Mouse (Mus musculus) neural tube, embryonic 12.5 days (tissue): Measurements from ENCODE around the gene Anxa8. TPM values are rescaled to one million over a fixed set of nuclear protein-coding genes. Genes with fewer than 3 reads are reported as not detected.
A peak's percentile ranks its signal among the peaks of the same experiment; 100 is the strongest.

Experiments
- ATAC-seq: fragments of 200-750 bp; cut with Nextera tagmentation; 2 replicates; pipeline ENCODE4 v1.8.0; 2017; ENCODE audit warnings: low read depth, mild to moderate bottlenecking, moderate TSS enrichment, moderate library complexity; ENCODE audit not compliant: low FRiP score
- H3K27ac ChIP-seq: fragments of 300-500 bp; sonication (generic); 2 replicates; pipeline ENCODE4 v1.5.1; 2016
- H3K27me3 ChIP-seq: fragments of 300-500 bp; sonication (generic); replicated peaks from 2 replicates; pipeline ENCODE4 v1.6.1; 2016; ENCODE audit warnings: mild to moderate bottlenecking
- H3K36me3 ChIP-seq: fragments of 300-500 bp; sonication (generic); 2 replicates; pipeline ENCODE4 v1.6.1; 2016; ENCODE audit warnings: mild to moderate bottlenecking
- H3K4me1 ChIP-seq: fragments of 300-500 bp; sonication (generic); 2 replicates; pipeline ENCODE4 v1.6.1; 2016
- H3K4me2 ChIP-seq: fragments of 300-500 bp; sonication (generic); replicated peaks from 2 replicates; pipeline ENCODE4 v1.6.1; 2016; ENCODE audit warnings: mild to moderate bottlenecking
- H3K4me3 ChIP-seq: fragments of 300-500 bp; sonication (generic); 2 replicates; pipeline ENCODE4 v1.5.1; 2016
- H3K9ac ChIP-seq: fragments of 300-500 bp; sonication (generic); 2 replicates; pipeline ENCODE4 v1.6.1; 2016; ENCODE audit warnings: mild to moderate bottlenecking
- H3K9me3 ChIP-seq: fragments of 300-500 bp; sonication (generic); 2 replicates; pipeline ENCODE4 v1.6.1; 2016; ENCODE audit warnings: mild to moderate bottlenecking
- WGBS: fragments of 180-500 bp; shearing (Covaris S2); methylation state at CpG from one replicate; pipeline ENCODE4 v1.1.7; 2016; 5-methylcytosine and 5-hydroxymethylcytosine counted together
- polyA plus RNA-seq: library from polyadenylated mRNA; unstranded; fragments of >200 nt; fragmentation: Nextera tagmentation; extraction: Ambion mirVana; gene quantifications from 2 replicates; pipeline ENCODE4 v1.2.1, GENCODE M21; 2016

Gene Anxa8
- polyA plus RNA-seq = 0.49 and 0.92 TPM in 2 replicates

- H3K9me3 ChIP-seq = no peaks in the 10 kb centered on the region
- WGBS = 70% methylated on average over 4 of the region's 4 CpGs
- H3K9ac ChIP-seq = no peak within 1 kb of the TSS
- H3K4me2 ChIP-seq = no peak within 1 kb of the TSS
- H3K27ac ChIP-seq = no peak within 1 kb of the TSS
- no peak within 1 kb of the TSS for H3K4me3 ChIP-seq
- ATAC-seq = no peak
- no peaks in the 10 kb centered on the region for H3K4me1 ChIP-seq
- H3K36me3 ChIP-seq = no peaks in the 10 kb centered on the region
- H3K27me3 ChIP-seq = no peaks in the 10 kb centered on the region
These were observed at the start of gene Anxa8 for GRCm38 (mm10) chr14:34085731-34086130. Anxa8 (plus strand) TSS chr14:34085981.

GRCm38 (mm10) chr14:34041241-34041640, 44.5 kb upstream of the Anxa8 start:
- Histone ChIP-seq H3K4me1 (no peaks in the 10 kb centered on the region), H3K27me3 (no peaks in the 10 kb centered on the region), H3K4me2 (no peak overlapping the region), H3K4me3 (no peak overlapping the region), H3K9me3 (no peaks in the 10 kb centered on the region), H3K27ac (no peak overlapping the region), H3K36me3 (no peaks in the 10 kb centered on the region), H3K9ac (no peak overlapping the region)
- no peak for ATAC-seq
- 87% methylated on average over 4 of the region's 4 CpGs for WGBS

- no peak overlapping the region for H3K27ac ChIP-seq
- no peak overlapping the region for H3K4me3 ChIP-seq
- H3K9ac ChIP-seq = no peak overlapping the region
- no peak overlapping the region for H3K4me2 ChIP-seq
- no peaks in the 10 kb centered on the region for H3K4me1 ChIP-seq
- no peaks in the 10 kb centered on the region for H3K36me3 ChIP-seq
- no peaks in the 10 kb centered on the region for H3K27me3 ChIP-seq
- H3K9me3 ChIP-seq = no peaks in the 10 kb centered on the region
- no peak for ATAC-seq
- 79% methylated on average over 3 of the region's 3 CpGs for WGBS
These were observed 42.4 kb upstream of the Anxa8 start for GRCm38 (mm10) chr14:34043341-34043740.

GRCm38 (mm10) chr14:34050101-34050779, 35.5 kb upstream of the Anxa8 start:
- no peaks in the 10 kb centered on the region for H3K36me3 ChIP-seq
- H3K4me2 ChIP-seq = no peak overlapping the region
- no peak overlapping the region for H3K9ac ChIP-seq
- H3K27me3 ChIP-seq = no peaks in the 10 kb centered on the region
- no peaks in the 10 kb centered on the region for H3K9me3 ChIP-seq
- no peaks in the 10 kb centered on the region for H3K4me1 ChIP-seq
- no peak for ATAC-seq
- H3K4me3 ChIP-seq = no peak overlapping the region
- 76% methylated on average over 5 of the region's 5 CpGs for WGBS
- H3K27ac ChIP-seq = no peak overlapping the region

GRCm38 (mm10) chr14:34052516-34052915, 33.3 kb upstream of the Anxa8 start, which contains the start of gene Antxrl:
Antxrl (plus strand) TSS chr14:34052707.
- H3K9ac ChIP-seq = no peak within 1 kb of the TSS
- no peaks in the 10 kb centered on the region for H3K27me3 ChIP-seq
- H3K9me3 ChIP-seq = no peaks in the 10 kb centered on the region
- no peaks in the 10 kb centered on the region for H3K36me3 ChIP-seq
- 88% methylated on average over 6 of the region's 6 CpGs for WGBS
- no peak within 1 kb of the TSS for H3K4me2 ChIP-seq
- H3K27ac ChIP-seq = no peak within 1 kb of the TSS
- no peak for ATAC-seq
- no peaks in the 10 kb centered on the region for H3K4me1 ChIP-seq
- no peak within 1 kb of the TSS for H3K4me3 ChIP-seq

GRCm38 (mm10) chr14:34071665-34072064, 14.1 kb upstream of the Anxa8 start:
- no peak overlapping the region for H3K27ac ChIP-seq
- H3K9me3 ChIP-seq = no peaks in the 10 kb centered on the region
- ATAC-seq = no peak
- H3K4me1 ChIP-seq = no peaks in the 10 kb centered on the region
- no peak overlapping the region for H3K4me2 ChIP-seq
- WGBS = 68% methylated on average over 6 of the region's 6 CpGs
- no peak overlapping the region for H3K4me3 ChIP-seq
- H3K9ac ChIP-seq = no peak overlapping the region
- no peaks in the 10 kb centered on the region for H3K36me3 ChIP-seq
- H3K27me3 ChIP-seq = no peaks in the 10 kb centered on the region

- no peaks in the 10 kb centered on the region for H3K27me3 ChIP-seq
These were observed 10.4 kb upstream of the Anxa8 start for GRCm38 (mm10) chr14:34075346-34075745.

GRCm38 (mm10) chr14:34077222-34077621, 8.6 kb upstream of the Anxa8 start:
- H3K4me2 ChIP-seq = no peak overlapping the region
- no peak overlapping the region for H3K27ac ChIP-seq
- H3K9ac ChIP-seq = no peak overlapping the region
- H3K4me1 ChIP-seq = no peaks in the 10 kb centered on the region
- H3K27me3 ChIP-seq = no peaks in the 10 kb centered on the region
- WGBS = 59% methylated on average over 5 of the region's 5 CpGs
- no peak for ATAC-seq
- no peaks in the 10 kb centered on the region for H3K9me3 ChIP-seq
- no peak overlapping the region for H3K4me3 ChIP-seq
- no peaks in the 10 kb centered on the region for H3K36me3 ChIP-seq

More at GRCm38 (mm10) chr14:34075346-34075745, 10.4 kb upstream of the Anxa8 start:
- Histone ChIP-seq H3K9ac (no peak overlapping the region), H3K4me3 (no peak overlapping the region), H3K27ac (no peak overlapping the region), H3K9me3 (no peaks in the 10 kb centered on the region), H3K4me1 (no peaks in the 10 kb centered on the region), H3K4me2 (no peak overlapping the region), H3K36me3 (no peaks in the 10 kb centered on the region)
- no peak for ATAC-seq
- 34% methylated on average over 4 of the region's 4 CpGs for WGBS

GRCm38 (mm10) chr14:34078293-34078692, 7.5 kb upstream of the Anxa8 start:
- no peaks in the 10 kb centered on the region for H3K4me1 ChIP-seq
- ATAC-seq = no peak
- H3K27me3 ChIP-seq = no peaks in the 10 kb centered on the region
- no peak overlapping the region for H3K4me2 ChIP-seq
- H3K36me3 ChIP-seq = no peaks in the 10 kb centered on the region
- no peak overlapping the region for H3K4me3 ChIP-seq
- 71% methylated on average over 4 of the region's 4 CpGs for WGBS
- H3K9ac ChIP-seq = no peak overlapping the region
- no peaks in the 10 kb centered on the region for H3K9me3 ChIP-seq
- H3K27ac ChIP-seq = no peak overlapping the region

- H3K9me3 ChIP-seq = no peaks in the 10 kb centered on the region
- no peak overlapping the region for H3K9ac ChIP-seq
- H3K4me1 ChIP-seq = no peaks in the 10 kb centered on the region
- H3K36me3 ChIP-seq = no peaks in the 10 kb centered on the region
- WGBS = 14% methylated on average over 11 of the region's 11 CpGs
- no peaks in the 10 kb centered on the region for H3K27me3 ChIP-seq
- ATAC-seq = peak; percentile 83
- no peak overlapping the region for H3K27ac ChIP-seq
- 0 out of 2 replicates have a peak overlapping the region, but pooled peaks have one; percentile 22 for H3K4me2 ChIP-seq
- H3K4me3 ChIP-seq = no peak overlapping the region
These were observed 5.3 kb upstream of the Anxa8 start for GRCm38 (mm10) chr14:34080321-34080997.

GRCm38 (mm10) chr14:34086806-34087205, 1.0 kb downstream of the Anxa8 start:
- 68% methylated on average over 4 of the region's 4 CpGs for WGBS
- Histone ChIP-seq H3K4me2 (no peak overlapping the region), H3K27ac (no peak overlapping the region), H3K9me3 (no peaks in the 10 kb centered on the region), H3K27me3 (no peaks in the 10 kb centered on the region), H3K4me1 (no peaks in the 10 kb centered on the region), H3K9ac (no peak overlapping the region), H3K36me3 (no peaks in the 10 kb centered on the region), H3K4me3 (no peak overlapping the region)
- ATAC-seq = no peak

- no peak overlapping the region for H3K27ac ChIP-seq
- no peak overlapping the region for H3K9ac ChIP-seq
- no peaks in the 10 kb centered on the region for H3K36me3 ChIP-seq
- no peaks in the 10 kb centered on the region for H3K27me3 ChIP-seq
- H3K4me2 ChIP-seq = no peak overlapping the region
- H3K4me3 ChIP-seq = no peak overlapping the region
- H3K9me3 ChIP-seq = no peaks in the 10 kb centered on the region
- ATAC-seq = no peak
- no peaks in the 10 kb centered on the region for H3K4me1 ChIP-seq
- 83% methylated on average over 2 of the region's 2 CpGs for WGBS
These were observed 2.1 kb downstream of the Anxa8 start for GRCm38 (mm10) chr14:34087856-34088398.
